ENCODE assay signal across 8 mouse cellular contexts in the genomic region with DNA sequence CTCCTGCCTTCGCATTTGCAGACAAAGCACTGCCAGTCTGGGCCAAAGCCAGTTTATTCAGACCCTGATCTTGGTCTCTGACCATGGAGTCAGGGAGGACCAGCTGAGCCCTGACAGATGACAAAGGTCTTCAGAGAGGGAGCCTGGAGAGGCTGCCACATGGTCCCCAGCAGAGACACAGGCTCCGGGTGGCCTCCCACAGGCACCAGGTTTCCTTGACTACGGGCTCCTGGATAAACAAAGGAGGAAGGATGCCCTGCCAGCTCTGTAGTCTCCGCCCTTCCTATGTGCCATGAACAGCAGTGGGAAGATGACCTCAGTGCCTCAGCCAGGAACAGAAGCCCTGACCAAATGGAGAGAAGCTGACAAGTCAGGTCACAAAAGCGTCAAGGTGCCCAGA. TPM values are rescaled to one million over a fixed set of nuclear protein-coding genes. Genes with fewer than 3 reads are reported as not detected.
DNase-seq lines count a peak whose midpoint lies in the region; ATAC-seq and TF ChIP-seq lines count a peak whose summit lies in the region.
"Had no signal": no experiment of that assay in that cellular context is flagged by ENCODE, and none has a peak within 500 bp of the region (broad histone marks: within the 10 kb centered on the region; RNA-seq: fewer than 3 reads in every experiment).

No protein-coding gene starts in this region.

- H3K9ac ChIP-seq in embryonic facial prominence, embryonic 15.5 days, result no peak overlapping the region
- no peak overlapping the region for H3K9ac ChIP-seq in neural tube, embryonic 14.5 days (replicated peaks; ENCODE audit: low read depth, low read length)

- DNase-seq in lung, adult 18-20 months, result peak; percentile 65 to 83
- no peak for DNase-seq in lung, adult 2 months
- peak; percentile 59 to 70 for DNase-seq in kidney, adult 8-10 months
- DNase-seq in embryo, embryonic 9.5 days (ENCODE audit: extremely low spot score), result no peak
- no peak for DNase-seq in right cerebral cortex, postnatal 4 days
- DNase-seq: thymus, adult 18-20 months had no signal

- peaks cover 78% of the 10 kb centered on the region for H3K36me3 ChIP-seq in embryonic facial prominence, embryonic 15.5 days
- peaks cover 61% of the 10 kb centered on the region for H3K36me3 ChIP-seq in neural tube, embryonic 14.5 days (ENCODE audit: control insufficient read depth, insufficient read depth, low read length)

- no peak overlapping the region for H3K4me3 ChIP-seq in lung, adult 2 months (replicated peaks; ENCODE audit: extremely low read depth, low read depth, low read length)
- H3K4me3 ChIP-seq in embryonic facial prominence, embryonic 15.5 days (replicated peaks), result no peak overlapping the region
- H3K4me3 ChIP-seq in neural tube, embryonic 14.5 days (ENCODE audit: low read depth, low read length), result no peak overlapping the region

- H3K9me3 ChIP-seq in embryonic facial prominence, embryonic 15.5 days (replicated peaks), result no peaks in the 10 kb centered on the region
- H3K9me3 ChIP-seq in neural tube, embryonic 14.5 days (ENCODE audit: control insufficient read depth, low read length), result no peaks in the 10 kb centered on the region

- 39% methylated on average over 5 of the region's 5 CpGs for WGBS in lung, adult 2 months
- WGBS in embryonic facial prominence, embryonic 15.5 days, result 66% methylated on average over 5 of the region's 5 CpGs
- 44% methylated on average over 5 of the region's 5 CpGs for WGBS in neural tube, embryonic 14.5 days

- no peaks in the 10 kb centered on the region for H3K27me3 ChIP-seq in embryonic facial prominence, embryonic 15.5 days
- H3K27me3 ChIP-seq in neural tube, embryonic 14.5 days (ENCODE audit: control insufficient read depth, insufficient read depth, low read length), result no peaks in the 10 kb centered on the region

- 0 out of 2 replicates have a peak, but pooled peaks have one; percentile 39 for ATAC-seq in embryonic facial prominence, embryonic 15.5 days (ENCODE audit: insufficient number of reproducible peaks, low FRiP score, low TSS enrichment, low read depth)
- peak; percentile 64; the same call in 1 of the 2 replicates for ATAC-seq in neural tube, embryonic 14.5 days (ENCODE audit: low read depth)

- H3K4me1 ChIP-seq in lung, adult 2 months (ENCODE audit: control insufficient read depth, insufficient read depth, low read length), result no peaks in the 10 kb centered on the region
- H3K4me1 ChIP-seq in embryonic facial prominence, embryonic 15.5 days, result peaks cover 9% of the 10 kb centered on the region
- H3K4me1 ChIP-seq in neural tube, embryonic 14.5 days (ENCODE audit: control insufficient read depth, insufficient read depth, low read length), result no peaks in the 10 kb centered on the region

- TF ChIP-seq POLR2A in lung, adult 2 months (IDR thresholded peaks at IDR 0.05; ENCODE audit: borderline replicate concordance, extremely low read depth, low read depth, low read length), result no peak

- no peak overlapping the region for H3K4me2 ChIP-seq in embryonic facial prominence, embryonic 15.5 days (replicated peaks)
- H3K4me2 ChIP-seq in neural tube, embryonic 14.5 days (ENCODE audit: low read depth, low read length), result no peak overlapping the region

- no peak for TF ChIP-seq CTCF in lung, adult 2 months (IDR thresholded peaks at IDR 0.05; ENCODE audit: insufficient read depth, low read length)

- no peak overlapping the region for H3K27ac ChIP-seq in embryonic facial prominence, embryonic 15.5 days (replicated peaks)
- peak overlapping the region; percentile 40 for H3K27ac ChIP-seq in neural tube, embryonic 14.5 days (ENCODE audit: low read depth, low read length)

RNA-seq across cellular contexts. Expression of gene Atp1a1, which starts 27.1 kb away (rescaled TPM):
- 267 and 269 TPM in 2 replicates for polyA plus RNA-seq in lung, adult 2 months (2012; rRNA removed)
- polyA plus RNA-seq in embryonic facial prominence, embryonic 15.5 days (2015; fragmentation: Nextera tagmentation; extraction: Ambion mirVana), result 116 and 123 TPM in 2 replicates
- 105 and 115 TPM in 2 replicates for polyA plus RNA-seq in neural tube, embryonic 14.5 days (2014; fragmentation: Nextera tagmentation; extraction: Ambion mirVana)

Comparison
In these comparisons a context has a peak if more than half of its experiments do, and no peak if none do; other contexts are left out.
1. DNase-seq: peak in lung, adult 18-20 months (2 of 2) and kidney, adult 8-10 months (2 of 2); none in lung, adult 2 months (single experiment), embryo, embryonic 9.5 days (single experiment) and right cerebral cortex, postnatal 4 days (single experiment).